Mouse (Mus musculus): ENCODE results near the gene Ppp2r2d.

Ppp2r2d gene

DNA sequence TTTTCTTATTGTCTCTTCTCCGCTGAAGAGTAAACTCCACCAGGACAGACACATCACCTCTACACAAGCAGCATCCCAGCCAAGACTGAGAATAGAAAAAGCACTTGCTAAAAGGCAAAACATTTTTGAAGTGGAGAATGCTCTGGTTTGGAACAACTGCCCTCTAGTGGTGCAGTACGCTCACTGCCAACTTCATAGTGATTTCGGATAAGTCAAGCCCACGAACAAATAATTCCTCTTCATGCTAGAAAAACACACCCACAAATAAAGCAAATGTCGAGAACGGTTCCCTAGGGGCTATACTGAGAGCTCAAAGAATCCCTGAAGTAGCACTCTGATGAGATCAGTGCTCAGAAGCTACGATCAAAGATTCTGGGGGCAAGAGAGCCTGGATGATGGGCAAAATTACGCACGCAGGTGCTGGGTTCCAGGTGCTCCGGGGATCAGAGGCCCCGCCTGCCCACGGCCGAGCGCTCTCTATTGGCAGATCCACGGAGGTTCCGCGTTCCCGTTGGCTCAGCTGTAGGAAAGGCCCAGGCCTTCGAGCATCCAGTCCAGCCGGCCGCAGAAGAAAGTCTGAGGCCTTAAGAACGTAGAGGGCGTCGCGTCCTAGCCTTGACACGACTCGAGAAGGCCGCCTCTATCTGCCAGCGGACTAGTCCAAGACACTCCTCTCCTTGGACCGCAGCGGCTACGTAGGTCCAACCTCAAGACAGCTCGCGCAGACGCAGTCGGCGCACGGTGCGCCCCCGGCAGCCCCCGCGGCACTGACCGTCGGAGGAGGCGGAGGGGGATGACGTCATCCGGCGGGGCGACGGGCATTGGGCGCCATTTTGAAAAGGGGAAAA lies at the start of gene Ppp2r2d, which contains the start of gene Mapk1ip1:
Gene Ppp2r2d, plus strand, starts transcription at position 536 of the 848 bp plus-strand sequence.
Gene Mapk1ip1, minus strand, starts transcription at position 730 of the 848 bp plus-strand sequence.
- peak; percentile 98 for DNase-seq (ENCODE audit: low read depth, low spot score)

DNA sequence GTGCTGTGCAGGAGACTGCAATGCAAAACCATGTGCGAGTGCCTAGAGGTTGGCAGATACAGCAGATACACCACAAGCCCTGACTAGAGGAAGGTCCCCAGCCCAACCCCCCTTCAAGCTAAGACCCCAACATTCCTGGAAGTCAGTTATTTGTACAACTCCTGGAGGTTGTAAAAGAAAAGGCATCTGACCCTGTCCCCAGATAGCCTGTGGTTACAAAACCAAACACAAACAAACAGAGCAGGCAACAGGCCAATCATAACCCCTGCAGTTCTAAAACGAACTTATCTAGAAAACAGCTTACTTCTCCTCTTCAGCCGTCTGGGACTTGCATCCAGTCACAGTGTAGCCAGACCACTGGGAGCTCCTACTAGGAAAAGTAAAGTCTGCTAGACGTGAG lies 42.5 kb upstream of the Ppp2r2d start:
- no peak for DNase-seq (ENCODE audit: low read depth, low spot score)

DNA sequence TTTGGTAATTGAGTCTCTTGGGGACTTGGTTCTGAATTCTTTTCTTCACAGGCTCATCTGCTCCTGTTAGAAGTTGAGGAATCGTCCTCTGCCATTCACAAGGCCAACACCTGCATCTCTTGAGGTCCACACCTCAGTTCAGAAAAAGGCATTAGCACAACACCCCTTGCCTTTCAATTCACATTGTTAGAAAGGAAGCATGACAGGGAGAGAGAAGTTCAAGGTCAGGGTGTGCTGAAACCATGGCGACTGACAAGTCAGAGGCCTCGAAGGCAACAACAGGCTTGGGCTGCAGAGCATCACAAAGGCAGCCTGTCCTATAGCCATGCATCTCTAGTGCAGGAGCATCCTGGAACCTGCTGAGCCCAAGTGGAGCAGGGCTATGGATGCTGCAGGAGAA lies 38.7 kb upstream of the Ppp2r2d start:
- no peak for DNase-seq (ENCODE audit: low read depth, low spot score)

DNA sequence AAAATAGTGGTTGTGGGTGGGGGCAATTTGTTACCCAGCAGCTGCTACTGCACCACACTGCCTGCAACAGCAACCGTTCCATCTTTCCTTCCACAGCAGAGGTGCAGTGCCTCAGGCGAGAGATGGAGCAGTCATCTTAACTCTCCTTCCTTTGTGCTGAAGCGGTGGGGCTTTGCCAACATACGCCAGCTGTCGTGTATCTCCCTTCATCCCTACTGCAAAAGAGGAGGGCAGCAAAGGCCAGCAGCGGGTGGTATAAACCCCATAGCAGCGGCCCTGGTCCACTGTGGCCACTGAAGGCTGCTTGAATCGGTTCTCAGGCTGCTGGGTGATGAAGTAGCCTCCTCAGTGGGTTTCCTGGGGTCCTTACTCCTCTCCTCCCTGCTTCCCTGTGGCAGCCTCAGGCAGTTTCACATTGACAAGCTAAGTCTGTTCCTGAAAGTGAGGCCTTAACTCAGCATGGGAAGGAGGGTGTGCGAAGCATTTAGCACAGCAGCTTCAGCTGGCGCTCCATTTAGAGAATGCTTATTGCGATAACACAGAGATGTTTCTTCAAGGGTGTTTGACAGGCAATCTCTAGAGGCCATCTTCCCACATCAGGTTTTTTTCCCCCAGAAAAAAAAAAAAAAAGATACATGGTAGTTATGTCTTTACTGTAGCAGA lies 32.5 kb upstream of the Ppp2r2d start:
- DNase-seq (ENCODE audit: low read depth, low spot score): peak; percentile 16

DNA sequence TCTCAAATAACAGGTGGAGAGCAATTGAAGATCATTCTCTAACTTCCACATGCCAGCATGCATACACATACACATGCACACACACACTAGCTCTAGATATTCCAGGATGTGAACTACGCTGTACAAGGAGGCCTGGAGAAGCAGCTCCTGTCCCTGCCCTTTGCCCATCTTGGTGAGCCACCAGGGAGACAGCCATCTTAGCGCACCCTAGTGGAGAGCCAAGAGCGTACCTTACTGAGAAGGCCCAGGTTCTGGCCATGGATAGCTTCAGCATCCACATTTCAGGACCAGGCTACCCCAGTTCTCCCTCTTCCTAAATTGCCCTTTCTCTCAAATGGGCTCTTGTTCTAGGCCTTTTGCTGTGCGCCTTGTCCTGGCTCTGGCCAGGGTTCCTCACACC lies 27.6 kb upstream of the Ppp2r2d start:
- DNase-seq (ENCODE audit: low read depth, low spot score): peak; percentile 41

DNA sequence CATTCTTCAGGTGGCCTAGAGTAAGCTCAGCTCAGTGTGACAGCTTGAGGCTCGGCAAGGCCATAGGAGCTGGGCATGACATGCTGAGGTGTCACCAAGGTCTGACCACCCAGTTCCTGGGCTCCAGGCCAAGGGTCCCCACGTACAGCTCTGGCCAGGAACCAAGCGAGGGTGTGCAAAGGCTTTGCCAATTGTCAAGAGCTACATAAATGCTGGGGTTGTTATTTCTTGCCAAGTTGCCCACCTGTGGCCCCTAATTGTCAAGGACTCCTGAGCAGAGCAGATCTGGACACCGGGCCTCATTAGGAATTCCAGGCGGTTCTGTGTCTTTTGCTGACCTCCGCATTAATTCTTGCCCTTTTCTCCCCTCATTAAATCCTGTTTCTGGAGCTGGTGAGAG lies 21.5 kb upstream of the Ppp2r2d start:
- DNase-seq (ENCODE audit: low read depth, low spot score): no peak

DNA sequence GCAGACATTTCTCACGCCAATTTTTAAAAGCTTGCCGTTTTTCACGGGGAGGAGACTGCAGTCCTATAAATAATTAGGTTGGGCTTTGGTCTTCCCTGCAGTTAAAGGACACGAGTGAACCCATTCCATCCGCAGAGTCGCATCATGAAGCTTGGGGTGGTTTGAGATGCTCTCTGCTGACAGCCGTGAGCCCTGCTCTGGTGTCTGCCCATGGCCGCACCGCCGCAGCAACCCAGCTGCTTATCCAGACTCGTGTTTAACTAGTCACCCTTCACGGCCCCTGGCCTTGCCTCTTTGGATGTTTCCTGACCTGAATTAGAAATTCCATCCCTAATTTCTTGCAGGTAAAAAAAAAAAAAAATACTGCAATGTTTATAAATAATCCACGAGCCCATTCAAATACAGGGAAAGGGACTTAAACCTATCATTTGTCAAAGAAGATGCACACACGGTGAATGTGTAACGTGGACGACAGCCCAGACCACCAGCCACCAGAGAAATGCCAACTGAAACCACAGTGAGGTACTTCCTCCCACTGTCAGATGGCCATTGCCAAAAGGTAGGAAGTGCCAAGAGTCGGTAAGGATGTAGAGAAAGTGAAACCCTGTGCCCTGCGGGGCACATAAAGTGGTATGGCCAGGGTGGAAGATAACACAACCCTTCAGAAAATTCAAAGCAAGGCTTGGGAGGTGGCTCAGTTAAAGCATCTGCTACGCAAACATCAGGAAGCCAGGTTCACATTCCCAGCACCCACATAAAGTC lies 20.7 kb upstream of the Ppp2r2d start:
- DNase-seq (ENCODE audit: low read depth, low spot score): no peak

DNA sequence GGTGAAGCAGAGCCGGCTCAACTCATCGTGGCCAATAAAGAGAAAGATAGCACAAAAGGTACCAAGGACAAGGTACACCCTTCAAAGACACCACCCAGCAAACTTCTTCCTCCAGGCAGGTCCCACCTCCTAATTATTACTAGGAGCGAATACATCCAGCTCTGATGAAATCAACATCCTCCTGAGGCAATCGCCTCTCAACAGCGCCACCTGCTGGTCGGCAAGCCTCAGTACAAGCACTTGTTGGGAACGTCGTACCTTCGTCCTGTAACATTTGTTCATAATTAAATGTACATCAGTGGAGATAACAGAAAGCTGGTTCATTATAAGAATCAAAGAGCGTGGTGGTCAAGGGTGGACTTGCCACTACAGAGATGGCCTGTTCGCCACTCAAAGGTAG lies 18.1 kb upstream of the Ppp2r2d start:
- DNase-seq (ENCODE audit: low read depth, low spot score): peak; percentile 74

DNA sequence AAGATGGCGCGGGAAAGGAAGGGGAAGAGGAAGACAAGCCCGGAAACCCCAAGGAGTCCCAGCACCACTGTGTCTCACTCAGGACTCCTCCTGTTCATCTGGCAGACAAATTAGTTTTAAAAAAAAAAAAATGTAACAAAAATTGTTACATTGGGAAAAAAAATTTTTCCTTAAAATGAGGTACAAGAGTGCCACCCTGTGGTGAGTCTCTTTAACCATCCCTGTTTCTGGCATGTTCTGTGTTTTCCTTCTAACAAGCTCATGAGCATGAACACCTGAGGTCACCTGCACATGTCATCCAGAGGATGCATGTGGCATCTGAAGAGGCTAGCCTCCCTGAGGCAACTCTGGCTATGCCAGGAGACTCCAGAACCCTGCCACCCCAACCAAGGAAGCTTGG lies 10.9 kb upstream of the Ppp2r2d start:
- DNase-seq (ENCODE audit: low read depth, low spot score): peak; percentile 71

DNA sequence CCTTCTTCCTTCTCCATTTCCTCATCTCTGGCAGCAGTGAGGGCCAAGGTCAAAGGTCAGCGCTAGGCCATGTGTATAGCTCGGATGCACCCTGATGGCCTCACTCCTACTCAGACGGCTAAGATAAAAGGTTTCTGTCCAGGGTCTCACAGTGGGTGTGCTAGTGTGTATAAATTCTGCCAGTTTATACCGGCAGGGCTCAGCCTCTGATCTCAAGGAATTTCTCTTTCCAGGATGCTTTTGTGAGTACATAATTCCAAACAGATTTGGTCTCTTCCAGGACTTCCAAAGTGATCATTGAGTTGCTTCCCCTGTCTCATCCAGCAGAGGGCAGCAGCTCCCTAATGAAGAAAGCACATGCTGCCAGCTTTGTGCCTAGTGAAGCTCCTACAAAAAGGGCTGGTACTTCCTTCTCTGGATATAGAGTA lies 5.3 kb upstream of the Ppp2r2d start:
- DNase-seq (ENCODE audit: low read depth, low spot score): peak; percentile 93

DNA sequence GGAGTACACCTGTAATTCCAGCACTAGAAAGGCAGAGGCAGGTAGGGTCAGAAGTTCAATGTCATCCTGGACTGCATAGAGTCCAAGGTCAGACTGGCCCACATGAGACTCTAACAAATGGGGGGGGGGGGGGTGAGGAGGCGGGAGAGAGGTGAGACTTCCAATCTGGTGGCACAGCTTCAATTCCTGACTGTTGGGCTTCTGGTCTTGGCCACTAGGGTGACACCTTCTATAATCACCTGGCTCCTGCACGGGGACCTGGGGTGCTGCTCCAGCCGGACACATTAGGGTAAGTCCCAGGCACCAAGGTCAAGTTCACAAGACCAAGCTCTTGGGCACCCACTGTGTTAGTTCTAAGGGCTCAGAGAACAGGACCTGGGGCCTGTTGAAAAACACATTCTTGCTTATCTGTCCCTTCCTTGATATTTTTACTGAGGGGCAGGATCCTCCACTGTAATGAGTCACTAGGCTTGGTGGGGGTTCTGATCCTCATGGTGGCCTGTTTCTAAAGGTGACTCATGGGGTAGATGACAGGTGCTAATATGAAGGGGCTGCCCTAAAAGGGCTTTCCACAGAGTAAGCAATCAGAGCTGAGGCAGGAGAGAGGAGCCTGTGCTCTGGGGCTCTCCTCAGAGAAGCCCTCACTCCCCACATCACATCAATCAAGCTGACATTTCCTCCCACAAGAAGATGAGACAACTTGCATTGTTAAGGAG lies 4.3 kb upstream of the Ppp2r2d start:
- DNase-seq (ENCODE audit: low read depth, low spot score): peak; percentile 45

DNA sequence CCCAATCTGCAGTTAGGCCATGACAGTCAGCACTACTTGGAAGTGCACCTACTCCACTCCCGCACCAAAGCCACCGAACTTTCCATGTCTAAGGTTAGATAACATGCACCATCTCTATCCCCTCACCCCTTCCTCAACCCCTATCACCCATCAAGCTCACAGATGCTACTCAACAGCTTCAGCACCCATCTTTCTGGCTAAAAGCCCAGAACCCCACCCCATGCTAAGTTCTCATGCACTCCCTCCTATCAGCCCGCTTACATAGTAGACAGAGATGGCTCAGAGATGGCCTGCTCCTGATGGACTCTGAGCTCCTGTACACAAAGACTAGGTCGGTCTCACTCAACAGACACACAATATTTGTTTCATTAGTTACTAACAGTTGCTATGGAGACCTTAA lies 2.5 kb upstream of the Ppp2r2d start:
- DNase-seq (ENCODE audit: low read depth, low spot score): no peak

DNA sequence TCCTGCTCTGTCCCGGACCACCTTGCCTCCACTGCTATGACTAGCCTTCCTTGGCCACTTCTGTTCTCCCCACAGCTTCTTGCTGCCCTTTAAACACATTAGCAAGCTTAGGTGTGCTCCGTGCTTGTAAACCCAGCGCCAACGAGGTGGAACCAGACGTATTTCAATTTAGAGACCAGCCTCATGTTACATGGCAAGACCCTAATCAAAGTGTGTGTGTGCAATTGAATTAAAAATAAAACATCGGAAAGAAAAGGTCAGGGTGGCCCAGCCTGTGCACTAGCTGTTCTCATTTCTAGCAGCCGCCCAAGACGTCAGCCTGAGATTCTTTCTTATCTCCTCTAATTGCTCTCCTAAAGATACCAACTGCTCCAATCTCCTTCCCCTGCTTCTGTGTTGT lies 768 bp upstream of the Ppp2r2d start:
- no peak for DNase-seq (ENCODE audit: low read depth, low spot score)

DNA sequence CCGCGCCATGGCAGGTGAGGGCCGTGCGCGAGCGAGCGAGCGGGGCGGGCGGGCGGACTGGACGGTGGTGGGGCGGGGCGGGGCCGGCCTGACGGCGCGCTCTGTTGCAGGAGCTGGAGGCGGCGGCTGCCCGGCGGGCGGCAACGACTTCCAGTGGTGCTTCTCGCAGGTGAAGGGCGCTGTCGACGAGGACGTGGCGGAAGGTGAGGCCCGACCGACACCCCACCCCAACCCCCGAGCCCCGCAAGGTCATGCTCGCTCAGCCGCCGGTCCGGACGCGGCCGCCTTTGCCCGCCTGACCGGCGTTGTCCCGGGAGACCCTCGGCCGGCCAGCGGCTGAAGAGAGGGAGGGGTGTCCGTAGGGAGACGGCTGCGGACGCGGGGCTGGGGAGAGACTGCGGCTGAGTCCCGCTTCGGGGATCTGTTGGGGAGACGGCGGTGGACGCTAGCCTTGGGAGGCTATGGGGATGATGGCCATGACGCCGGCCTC lies 668 bp downstream of the Ppp2r2d start:
- DNase-seq (ENCODE audit: low read depth, low spot score): no peak

DNA sequence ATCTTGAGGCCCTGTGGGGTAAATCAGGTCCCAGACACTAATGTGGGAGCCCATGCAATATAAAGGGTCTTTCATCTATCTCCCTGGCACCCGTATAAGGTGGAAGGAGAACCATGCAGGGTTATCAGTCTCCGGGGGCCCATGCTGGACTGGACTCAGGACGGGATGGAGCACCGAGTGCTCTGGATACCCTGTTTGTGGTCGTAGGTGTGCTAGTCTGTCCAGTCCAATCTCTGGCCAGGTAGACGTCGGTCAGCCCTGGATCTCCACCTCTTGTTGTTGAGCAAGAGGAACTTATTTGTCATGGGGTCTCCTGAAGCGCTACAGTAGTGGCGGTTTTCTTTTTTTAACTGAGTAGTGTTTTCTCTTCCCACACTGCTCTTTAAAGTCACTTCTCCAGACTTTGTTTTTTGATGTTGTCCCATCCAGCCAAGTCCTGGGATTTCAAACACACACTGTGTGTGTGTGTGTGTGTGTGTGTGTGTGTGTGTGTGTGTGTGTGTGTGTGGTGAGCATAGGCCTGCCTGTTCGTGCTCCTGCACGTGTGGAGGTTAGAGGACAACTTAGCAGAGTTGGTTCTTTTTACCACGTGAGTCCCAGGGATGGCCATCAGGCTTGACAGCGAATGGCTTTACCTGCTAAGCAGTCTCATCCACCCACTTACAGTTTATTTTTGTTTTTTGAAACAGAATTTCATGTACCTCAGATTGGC lies 1.6 kb downstream of the Ppp2r2d start:
- DNase-seq (ENCODE audit: low read depth, low spot score): no peak

DNA sequence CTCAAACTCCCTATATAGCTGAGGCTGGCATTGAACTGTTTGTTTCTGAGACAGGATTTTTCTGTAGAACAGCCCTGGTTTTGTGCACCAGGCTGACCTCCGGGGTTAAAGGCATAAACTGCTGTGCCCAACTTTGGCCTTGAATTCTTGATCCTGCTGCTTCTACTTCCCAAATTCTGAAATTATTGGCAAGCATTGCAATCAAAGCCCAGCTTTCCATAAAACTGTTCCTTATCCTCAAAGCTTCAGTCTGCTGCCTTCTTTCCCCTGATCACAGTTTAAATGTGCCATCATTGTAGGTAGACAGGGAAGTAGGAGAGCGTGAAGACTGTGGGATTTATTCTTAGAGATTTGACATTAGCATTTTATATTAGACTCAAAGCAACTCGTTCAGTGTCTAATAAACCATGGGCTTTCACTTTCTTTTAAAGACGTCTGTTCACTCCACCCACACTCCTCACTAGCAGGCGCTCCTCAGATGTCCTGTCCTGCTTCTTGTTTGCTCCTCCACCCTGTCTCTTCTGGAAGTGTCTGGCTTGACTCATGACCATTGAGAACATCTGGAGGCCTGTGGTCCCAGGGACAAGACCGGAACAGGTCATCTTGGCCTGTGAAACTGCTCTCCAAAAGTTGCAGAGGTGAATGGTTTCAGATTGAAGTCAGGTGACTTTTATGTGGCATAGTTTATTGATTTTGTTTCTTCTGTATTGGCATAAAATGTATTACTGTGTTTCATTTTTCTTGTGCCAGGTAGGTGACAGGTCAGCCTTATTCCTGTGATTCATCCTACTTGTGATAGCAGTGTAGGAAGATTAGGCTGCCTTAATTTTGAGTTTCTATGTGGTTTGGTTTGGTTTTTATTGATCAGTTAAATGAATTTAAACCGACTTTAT lies 2.4 kb downstream of the Ppp2r2d start:
- no peak for DNase-seq (ENCODE audit: low read depth, low spot score)

DNA sequence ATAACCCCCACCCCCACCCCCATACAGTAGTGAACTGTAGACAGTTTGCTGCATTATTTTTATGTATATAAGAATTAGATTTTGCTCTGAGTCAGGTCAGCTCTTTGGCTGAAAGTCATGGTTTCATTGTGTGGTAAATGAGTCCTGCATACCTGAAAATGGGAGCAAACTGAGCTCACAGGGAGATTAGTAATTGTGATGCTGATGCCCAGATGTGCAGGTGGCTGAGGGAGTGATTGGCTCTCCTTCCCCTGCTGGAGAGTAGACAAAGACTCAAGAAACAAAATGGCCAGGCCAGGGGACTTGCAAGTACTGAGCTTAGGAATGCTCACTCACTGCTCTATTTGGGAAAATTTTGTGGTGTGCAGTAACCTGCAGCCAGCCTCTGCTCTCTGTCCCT lies 4.2 kb downstream of the Ppp2r2d start:
- no peak for DNase-seq (ENCODE audit: low read depth, low spot score)

DNA sequence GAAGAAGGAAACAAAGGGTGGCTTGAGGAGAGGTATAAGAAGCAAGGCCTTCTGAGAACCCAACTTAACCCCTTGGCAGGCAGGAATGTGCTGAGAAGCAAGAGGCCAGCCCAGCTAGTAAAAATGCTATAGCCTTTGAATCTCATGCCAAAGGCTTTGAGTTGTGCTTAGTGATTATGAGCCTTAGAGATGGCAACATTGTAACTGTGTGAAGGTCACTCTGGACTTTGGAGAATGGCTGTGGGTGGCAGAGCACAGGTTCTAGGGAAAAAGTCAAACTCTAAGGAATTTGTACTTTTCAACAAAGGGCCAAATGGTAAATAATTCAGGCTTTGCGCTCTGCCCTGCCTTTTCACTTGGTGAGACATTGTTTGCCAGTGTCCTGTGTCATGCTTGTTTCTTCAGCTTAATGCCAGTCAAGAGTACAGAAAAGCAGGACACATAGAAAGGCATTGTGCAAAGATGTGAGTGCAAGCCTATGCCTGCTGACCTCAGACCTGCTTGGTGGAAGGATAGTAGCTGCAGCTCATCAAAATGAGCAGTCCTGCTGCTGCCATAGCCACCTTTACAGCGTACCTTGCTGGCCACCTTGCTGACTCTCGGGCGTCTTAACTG lies 7.6 kb downstream of the Ppp2r2d start:
- DNase-seq (ENCODE audit: low read depth, low spot score): no peak

DNA sequence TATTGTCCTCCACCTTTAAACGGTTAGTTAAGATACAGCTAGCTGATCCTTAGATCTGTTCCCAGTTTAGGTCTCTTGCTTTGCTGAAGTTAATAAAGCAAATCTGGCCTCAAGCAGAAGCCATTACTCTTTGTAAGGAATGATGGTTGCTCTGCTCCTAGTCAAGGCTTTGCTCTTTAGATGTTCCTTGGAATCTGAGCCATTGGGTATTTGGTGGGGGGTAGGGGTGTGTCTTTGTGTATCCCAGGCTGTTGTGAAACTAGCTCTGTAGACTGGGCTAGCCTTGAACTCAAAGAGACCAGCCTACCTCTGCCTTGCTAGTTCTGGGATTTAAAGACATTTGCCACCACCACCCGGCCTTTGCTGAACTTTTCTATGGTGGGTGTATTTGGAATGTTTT lies 8.3 kb downstream of the Ppp2r2d start:
- no peak for DNase-seq (ENCODE audit: low read depth, low spot score)
